Comparison of ENCODE assay signal across 23 mouse cellular contexts in genomic region chr10:51007798-51008197, GRCm38 (mm10).
A peak's percentile ranks its signal among the peaks of the same experiment; 100 is the strongest.
DNase-seq lines count a peak whose midpoint lies in the region; ATAC-seq lines count a peak whose summit lies in the region.
"Had no signal": no experiment of that assay in that cellular context is flagged by ENCODE, and none has a peak within 500 bp of the region (broad histone marks: within the 10 kb centered on the region; RNA-seq: fewer than 3 reads in every experiment).

No protein-coding gene starts in this region.

- no peak for DNase-seq in hindbrain, embryonic 11.5 days (ENCODE audit: low spot score)
- DNase-seq in hindbrain, embryonic 14.5 days (ENCODE audit: low spot score) = no peak
- no peak for DNase-seq in ovary, postnatal 36 days (ENCODE audit: low spot score)
- DNase-seq: adrenal gland, postnatal 10 days; cerebellum, adult 2 months; cerebellum, postnatal 25 days; gastrocnemius, postnatal 10 days; heart, postnatal 4 days; kidney, adult 8-10 months; kidney, postnatal 10 days; liver; lung, postnatal 4 days; thymus, postnatal 25 days had no signal

- 28% methylated on average over 3 of the region's 3 CpGs for WGBS in hindbrain, embryonic 11.5 days
- 17% methylated on average over 3 of the region's 3 CpGs for WGBS in hindbrain, embryonic 14.5 days
- WGBS in neural tube, embryonic 13.5 days = 26% methylated on average over 3 of the region's 3 CpGs
- 18% methylated on average over 3 of the region's 3 CpGs for WGBS in neural tube, embryonic 15.5 days
- WGBS in midbrain, embryonic 15.5 days = 16% methylated on average over 3 of the region's 3 CpGs

- no peak overlapping the region for H3K4me3 ChIP-seq in hindbrain, embryonic 11.5 days (ENCODE audit: low read depth, low read length)
- H3K4me3 ChIP-seq in hindbrain, embryonic 14.5 days (replicated peaks; ENCODE audit: low read length) = no peak overlapping the region
- no peak overlapping the region for H3K4me3 ChIP-seq in neural tube, embryonic 13.5 days
- H3K4me3 ChIP-seq in neural tube, embryonic 15.5 days (replicated peaks) = no peak overlapping the region
- H3K4me3 ChIP-seq in midbrain, embryonic 15.5 days = no peak overlapping the region
- H3K4me3 ChIP-seq: embryonic facial prominence, embryonic 10.5 days; heart, embryonic 10.5 days; limb, embryonic 10.5 days; liver, embryonic 15.5 days; lung, embryonic 15.5 days; stomach, embryonic 15.5 days had no signal

- no peaks in the 10 kb centered on the region for H3K9me3 ChIP-seq in hindbrain, embryonic 11.5 days (ENCODE audit: control insufficient read depth, low read length)
- H3K9me3 ChIP-seq in hindbrain, embryonic 14.5 days (ENCODE audit: control insufficient read depth, low read length) = no peaks in the 10 kb centered on the region
- H3K9me3 ChIP-seq in neural tube, embryonic 13.5 days = no peaks in the 10 kb centered on the region
- H3K9me3 ChIP-seq in neural tube, embryonic 15.5 days (replicated peaks) = no peaks in the 10 kb centered on the region
- H3K9me3 ChIP-seq in midbrain, embryonic 15.5 days = no peaks in the 10 kb centered on the region
- H3K9me3 ChIP-seq: embryonic facial prominence, embryonic 10.5 days; heart, embryonic 10.5 days; limb, embryonic 10.5 days; liver, embryonic 15.5 days; lung, embryonic 15.5 days; stomach, embryonic 15.5 days had no signal

- H3K9ac ChIP-seq in hindbrain, embryonic 11.5 days (ENCODE audit: low read depth, low read length) = no peak overlapping the region
- H3K9ac ChIP-seq in hindbrain, embryonic 14.5 days = no peak overlapping the region
- no peak overlapping the region for H3K9ac ChIP-seq in neural tube, embryonic 13.5 days
- no peak overlapping the region for H3K9ac ChIP-seq in neural tube, embryonic 15.5 days (replicated peaks)
- H3K9ac ChIP-seq in midbrain, embryonic 15.5 days = no peak overlapping the region
- H3K9ac ChIP-seq: liver, embryonic 15.5 days; lung, embryonic 15.5 days; stomach, embryonic 15.5 days had no signal

- H3K36me3 ChIP-seq in hindbrain, embryonic 11.5 days (ENCODE audit: control insufficient read depth, insufficient read depth, low read length) = no peaks in the 10 kb centered on the region
- H3K36me3 ChIP-seq in hindbrain, embryonic 14.5 days (replicated peaks; ENCODE audit: control insufficient read depth, insufficient read depth) = no peaks in the 10 kb centered on the region
- H3K36me3 ChIP-seq in neural tube, embryonic 13.5 days = no peaks in the 10 kb centered on the region
- H3K36me3 ChIP-seq in neural tube, embryonic 15.5 days = no peaks in the 10 kb centered on the region
- no peaks in the 10 kb centered on the region for H3K36me3 ChIP-seq in midbrain, embryonic 15.5 days (replicated peaks)
- H3K36me3 ChIP-seq: embryonic facial prominence, embryonic 10.5 days; heart, embryonic 10.5 days; limb, embryonic 10.5 days; liver, embryonic 15.5 days; lung, embryonic 15.5 days; stomach, embryonic 15.5 days had no signal

- ATAC-seq in hindbrain, embryonic 11.5 days (ENCODE audit: low FRiP score) = 0 out of 2 replicates have a peak, but pooled peaks have one; percentile 17
- no peak for ATAC-seq in hindbrain, embryonic 14.5 days (ENCODE audit: low FRiP score)
- peak; percentile 58; the same call in 1 of the 2 replicates for ATAC-seq in neural tube, embryonic 13.5 days (ENCODE audit: low read depth)
- ATAC-seq in neural tube, embryonic 15.5 days (ENCODE audit: low FRiP score) = no peak
- ATAC-seq in midbrain, embryonic 15.5 days (replicated peaks) = peak; percentile 73
- ATAC-seq in megakaryocyte progenitor cell, adult 5-6 weeks (replicated peaks; ENCODE audit: poor library complexity) = no peak

- H3K4me1 ChIP-seq in hindbrain, embryonic 11.5 days (replicated peaks; ENCODE audit: control insufficient read depth, insufficient read depth, low read length) = no peaks in the 10 kb centered on the region
- H3K4me1 ChIP-seq in hindbrain, embryonic 14.5 days (replicated peaks; ENCODE audit: control insufficient read depth, insufficient read depth, low read length) = peaks cover 10% of the 10 kb centered on the region; the same call in 1 of the 2 replicates
- peaks cover 15% of the 10 kb centered on the region for H3K4me1 ChIP-seq in neural tube, embryonic 13.5 days (replicated peaks)
- peaks cover 7% of the 10 kb centered on the region for H3K4me1 ChIP-seq in neural tube, embryonic 15.5 days
- H3K4me1 ChIP-seq in midbrain, embryonic 15.5 days = peaks cover 14% of the 10 kb centered on the region; the same call in 1 of the 2 replicates
- H3K4me1 ChIP-seq: liver, embryonic 15.5 days; lung, embryonic 15.5 days; stomach, embryonic 15.5 days had no signal

- no peak overlapping the region for H3K27ac ChIP-seq in hindbrain, embryonic 11.5 days (ENCODE audit: low read depth, low read length)
- no peak overlapping the region for H3K27ac ChIP-seq in hindbrain, embryonic 14.5 days
- no peak overlapping the region for H3K27ac ChIP-seq in neural tube, embryonic 13.5 days (replicated peaks)
- no peak overlapping the region for H3K27ac ChIP-seq in neural tube, embryonic 15.5 days (replicated peaks)
- no peak overlapping the region for H3K27ac ChIP-seq in midbrain, embryonic 15.5 days
- H3K27ac ChIP-seq: embryonic facial prominence, embryonic 10.5 days; heart, embryonic 10.5 days; limb, embryonic 10.5 days; liver, embryonic 15.5 days; lung, embryonic 15.5 days; stomach, embryonic 15.5 days had no signal

- H3K27me3 ChIP-seq in hindbrain, embryonic 11.5 days (ENCODE audit: control insufficient read depth, insufficient read depth, low read length) = no peaks in the 10 kb centered on the region
- peaks cover 17% of the 10 kb centered on the region; the same call in 1 of the 2 replicates for H3K27me3 ChIP-seq in hindbrain, embryonic 14.5 days (ENCODE audit: control insufficient read depth, insufficient read depth, low read length)
- peaks cover 8% of the 10 kb centered on the region for H3K27me3 ChIP-seq in neural tube, embryonic 13.5 days
- H3K27me3 ChIP-seq in neural tube, embryonic 15.5 days (replicated peaks) = no peaks in the 10 kb centered on the region
- H3K27me3 ChIP-seq in midbrain, embryonic 15.5 days (replicated peaks) = peaks cover 11% of the 10 kb centered on the region
- H3K27me3 ChIP-seq: liver, embryonic 15.5 days; lung, embryonic 15.5 days; stomach, embryonic 15.5 days had no signal

- no peak overlapping the region for H3K4me2 ChIP-seq in hindbrain, embryonic 11.5 days (replicated peaks; ENCODE audit: low read depth, low read length)
- no peak overlapping the region for H3K4me2 ChIP-seq in hindbrain, embryonic 14.5 days (replicated peaks)
- H3K4me2 ChIP-seq in neural tube, embryonic 13.5 days = no peak overlapping the region
- H3K4me2 ChIP-seq in neural tube, embryonic 15.5 days = no peak overlapping the region
- no peak overlapping the region for H3K4me2 ChIP-seq in midbrain, embryonic 15.5 days
- H3K4me2 ChIP-seq: liver, embryonic 15.5 days; lung, embryonic 15.5 days; stomach, embryonic 15.5 days had no signal

Comparison
In these comparisons a context has a peak if more than half of its experiments do, and no peak if none do; other contexts are left out.
1. ATAC-seq: peak in hindbrain, embryonic 11.5 days (single experiment), neural tube, embryonic 13.5 days (single experiment) and midbrain, embryonic 15.5 days (single experiment); none in hindbrain, embryonic 14.5 days (single experiment), neural tube, embryonic 15.5 days (single experiment) and megakaryocyte progenitor cell, adult 5-6 weeks (single experiment).